Mouse (Mus musculus) common myeloid progenitor, adult 5-6 weeks (primary cell): Measurements from ENCODE around the gene Plcb4. TPM values are rescaled to one million over a fixed set of nuclear protein-coding genes. Genes with fewer than 3 reads are reported as not detected.
"Not testable (repeated sequence)": the region's sequence is repeated elsewhere in the genome, so short reads cannot be mapped to it uniquely, and the experiment has no call there.

Experiments
- ATAC-seq: replicated peaks from 2 replicates; pipeline ENCODE4 v1.8.0; 2016; ENCODE audit warnings: low read depth, mild to moderate bottlenecking, moderate TSS enrichment, inconsistent platforms; ENCODE audit not compliant: poor library complexity, severe bottlenecking
- total RNA-seq: library from RNA; stranded (forward); fragments of 200-1000, 187-1606 nt; gene quantifications from 2 replicates; pipeline ENCODE4 v1.2.3, GENCODE M21; 2017

The Plcb4 gene
- total RNA-seq, 1 experiment from 2014 or later: 34.9 TPM

DNA sequence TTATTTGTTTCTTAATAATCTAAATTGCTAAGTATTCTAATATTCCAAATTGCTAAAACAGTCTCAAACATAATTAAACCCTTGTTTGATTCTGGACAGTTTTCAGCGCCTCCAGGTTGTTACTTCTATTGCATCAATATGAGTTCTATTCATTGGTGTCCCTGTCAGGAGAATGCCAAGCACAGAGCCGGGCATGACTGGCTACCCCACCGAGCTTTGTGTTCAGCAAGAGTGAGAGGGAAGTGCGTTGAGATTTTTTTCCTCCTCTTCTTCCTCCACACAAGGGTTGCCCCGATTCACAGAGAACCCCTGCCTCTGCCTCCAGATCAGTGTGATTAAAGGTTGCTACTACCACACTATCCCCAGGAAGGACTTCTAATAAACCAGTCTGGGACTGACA, 53.5 kb downstream of the Plcb4 start:
- peak; percentile 29 for ATAC-seq

DNA sequence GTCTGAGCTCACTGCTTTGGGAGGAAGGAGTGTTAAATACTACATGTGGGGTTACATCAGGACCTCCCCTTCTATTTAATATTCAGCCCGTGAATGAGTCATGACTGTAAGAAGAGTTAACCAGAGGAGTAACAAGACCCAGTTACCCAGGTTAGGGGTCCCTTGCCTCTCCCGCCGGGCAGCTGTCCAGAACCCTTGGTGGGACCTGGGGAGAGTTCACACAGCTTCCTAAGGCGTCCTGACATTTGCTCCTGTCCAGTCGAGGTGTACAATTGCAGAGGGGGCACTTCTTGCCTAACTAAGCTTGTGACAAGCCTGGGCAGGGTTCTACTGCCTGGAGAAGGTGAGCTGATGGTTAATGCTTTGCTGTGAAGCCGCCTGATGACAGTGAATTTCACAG, 54.1 kb downstream of the Plcb4 start:
- ATAC-seq: no peak

DNA sequence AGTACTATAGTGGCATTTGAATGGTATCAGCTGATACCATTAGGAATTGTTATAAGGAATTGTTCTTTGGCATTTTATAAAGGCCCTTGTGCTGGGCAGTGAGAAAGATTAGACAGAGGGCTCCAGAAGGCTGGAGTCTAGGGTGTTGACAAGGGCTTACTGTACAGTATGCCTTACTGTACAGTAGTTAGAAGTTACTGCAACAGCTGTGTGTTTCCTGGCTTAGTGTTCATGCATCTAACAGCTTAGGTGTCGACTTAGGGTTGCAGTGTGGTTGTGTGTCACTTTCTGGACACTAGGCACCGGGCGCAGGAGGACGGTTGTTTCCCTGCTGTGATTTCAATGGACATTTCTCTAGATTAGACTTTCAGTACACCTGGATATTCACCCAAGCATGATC, 57.4 kb downstream of the Plcb4 start:
- no peak for ATAC-seq

DNA sequence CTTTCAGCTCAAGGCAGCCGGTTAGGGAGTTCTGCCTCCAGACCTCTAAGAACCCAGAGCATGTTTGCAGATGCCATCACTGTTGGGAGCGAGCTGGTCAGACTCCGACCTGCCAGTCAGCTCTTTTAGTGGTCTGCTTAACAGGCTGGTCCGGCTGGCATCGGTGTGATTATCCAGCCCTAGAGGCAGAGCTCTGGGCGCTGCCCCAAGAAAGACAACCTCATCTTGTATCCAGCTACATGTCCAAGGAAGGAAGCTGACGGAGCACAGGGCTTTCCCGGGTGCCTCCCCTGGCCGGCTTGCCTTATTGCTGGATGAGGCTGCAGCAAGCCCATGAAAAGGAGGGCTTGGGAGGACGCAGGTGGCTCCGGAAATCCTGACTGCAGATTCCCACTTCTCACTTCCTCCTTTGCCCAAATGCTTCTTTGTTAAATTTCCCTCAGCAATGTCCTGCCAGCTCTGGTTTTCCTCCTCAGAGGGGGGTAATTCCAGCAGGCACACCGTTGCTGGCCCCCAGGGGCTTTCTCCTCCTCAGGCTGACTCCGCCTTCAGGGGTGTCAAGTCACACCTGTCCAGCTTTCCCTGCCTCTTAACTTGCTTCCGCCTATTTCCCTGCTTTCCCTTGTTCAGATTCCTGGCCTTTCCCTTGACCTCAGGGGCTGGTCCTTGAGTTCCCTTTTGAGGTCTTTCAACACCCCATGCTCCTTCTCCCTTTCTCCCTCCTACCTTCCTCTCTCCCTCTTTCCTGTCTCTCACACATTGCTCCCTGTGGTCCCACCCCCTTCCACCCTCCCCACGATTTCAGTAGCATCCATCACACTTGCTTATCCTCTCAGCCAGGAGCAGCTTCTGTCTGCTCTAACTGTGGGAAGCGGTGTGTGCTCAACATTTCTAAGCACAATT, 58.7 kb downstream of the Plcb4 start:
- 0 out of 2 replicates have a peak, but pooled peaks have one; percentile 29 for ATAC-seq

DNA sequence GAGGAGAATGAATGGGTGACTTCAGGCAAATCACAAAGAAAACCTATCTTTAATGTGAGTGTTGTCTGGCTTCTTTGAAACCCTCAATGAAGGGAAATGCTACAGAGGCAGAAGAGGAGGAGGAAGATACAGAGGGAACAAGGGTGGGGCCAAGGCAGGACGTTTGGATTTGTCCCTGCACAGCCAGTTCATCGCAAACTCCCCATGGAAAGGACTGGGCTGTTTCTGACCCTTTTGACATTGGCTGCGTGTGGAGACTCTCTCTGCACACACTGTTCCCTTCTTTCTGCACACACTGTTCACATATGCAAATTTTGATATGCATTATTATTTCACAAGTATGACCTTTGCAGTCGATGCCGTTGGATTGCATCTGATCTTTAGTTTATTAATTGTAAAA, 63.3 kb downstream of the Plcb4 start:
- no peak for ATAC-seq

DNA sequence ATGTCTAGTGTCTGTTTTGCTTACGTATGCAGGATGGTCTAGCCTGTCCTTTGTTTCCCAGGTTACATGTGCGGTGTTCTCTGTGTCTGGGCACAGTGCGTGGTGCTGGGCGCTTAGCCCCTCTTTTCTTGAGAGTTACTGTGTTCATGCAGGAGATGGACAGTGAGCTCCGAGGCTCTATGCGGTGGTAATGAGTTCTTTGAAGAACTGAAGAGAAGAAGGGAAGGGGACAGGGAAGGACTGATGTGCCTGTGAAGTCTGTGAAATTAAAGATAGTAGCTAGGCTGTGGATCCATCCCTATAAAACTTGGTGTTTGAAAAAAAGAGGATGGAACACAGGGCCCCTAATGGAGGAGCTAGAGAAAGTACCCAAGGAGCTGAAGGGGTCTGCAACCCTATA, 64.6 kb downstream of the Plcb4 start:
- ATAC-seq: no peak

DNA sequence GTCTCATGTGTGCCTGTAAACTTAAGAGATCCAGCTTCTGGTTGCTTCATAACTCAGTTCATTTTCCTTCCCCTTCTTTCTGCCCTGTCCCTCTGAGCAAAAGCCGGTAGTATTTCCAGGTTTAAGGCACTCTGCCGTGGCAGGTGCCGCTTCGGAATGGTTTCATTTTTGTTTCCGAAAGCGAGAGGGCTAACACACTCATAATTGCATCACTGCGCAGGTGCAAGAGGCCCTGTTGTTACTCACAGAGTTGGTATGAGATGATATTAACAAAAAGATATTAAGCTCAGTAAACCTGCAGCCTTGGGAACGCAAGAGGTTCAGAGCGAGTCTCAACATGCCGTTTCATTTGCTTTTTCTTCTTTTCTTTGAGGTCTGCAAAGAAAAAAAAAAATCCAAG, 65.7 kb downstream of the Plcb4 start:
- ATAC-seq: peak; percentile 16; the same call in 1 of the 2 replicates

DNA sequence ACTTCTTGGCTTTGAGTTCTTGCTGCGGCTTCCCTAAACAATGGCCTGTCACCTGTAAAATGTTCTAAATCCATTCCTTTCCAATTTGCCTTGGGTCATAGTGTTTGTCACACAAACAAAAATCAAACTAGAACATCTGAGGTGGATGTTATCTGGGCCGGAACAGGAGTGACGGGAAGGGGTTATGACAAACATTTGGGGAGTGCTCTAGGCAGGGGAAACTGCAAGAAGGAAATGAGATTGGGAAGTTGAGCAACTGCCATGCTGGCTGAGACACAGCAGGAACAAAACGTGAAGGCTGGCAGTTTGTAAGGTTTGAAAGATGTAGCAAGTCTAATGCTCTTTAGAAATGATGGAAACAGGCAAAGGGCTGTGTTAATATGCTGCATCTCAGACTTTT, 66.6 kb downstream of the Plcb4 start:
- ATAC-seq: peak; percentile 82

DNA sequence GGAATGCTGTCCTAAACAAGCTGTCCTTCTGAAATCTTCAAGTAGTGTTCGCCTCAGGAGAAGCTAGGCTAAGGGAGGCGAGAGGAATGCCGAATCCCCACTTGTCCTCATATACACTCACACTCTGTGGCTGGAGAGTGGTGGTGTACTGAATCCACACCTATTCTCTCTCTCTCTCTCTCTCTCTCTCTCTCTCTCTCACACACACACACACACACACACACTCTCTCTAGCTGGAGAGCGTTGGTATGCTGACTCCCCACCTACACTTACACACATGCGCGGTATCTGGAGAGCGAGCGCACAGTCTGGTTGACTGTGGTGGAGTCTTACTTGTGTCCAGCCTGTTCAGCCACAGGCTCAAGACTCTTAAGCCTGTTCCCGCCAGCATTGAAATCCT, 68.3 kb downstream of the Plcb4 start:
- no peak for ATAC-seq

DNA sequence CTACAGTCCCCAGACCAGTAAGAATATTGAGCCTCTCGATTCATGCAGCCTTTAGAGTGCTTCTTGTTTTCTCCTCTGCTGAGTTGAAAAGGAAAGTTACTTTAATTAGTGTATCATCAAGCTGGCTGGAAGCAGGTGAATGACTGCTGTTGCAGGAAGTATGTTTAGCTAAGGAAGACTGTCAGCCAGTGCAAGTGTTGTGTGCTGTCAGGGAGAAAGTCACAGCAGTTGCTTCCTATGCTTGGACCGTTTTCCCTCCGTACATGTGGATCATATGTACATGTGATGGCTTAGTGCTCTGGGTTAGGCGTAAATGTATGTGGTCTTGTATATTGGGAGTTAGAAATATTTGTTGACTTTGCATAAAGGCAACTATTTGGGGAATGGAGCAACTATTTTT, 69.1 kb downstream of the Plcb4 start:
- no peak for ATAC-seq

DNA sequence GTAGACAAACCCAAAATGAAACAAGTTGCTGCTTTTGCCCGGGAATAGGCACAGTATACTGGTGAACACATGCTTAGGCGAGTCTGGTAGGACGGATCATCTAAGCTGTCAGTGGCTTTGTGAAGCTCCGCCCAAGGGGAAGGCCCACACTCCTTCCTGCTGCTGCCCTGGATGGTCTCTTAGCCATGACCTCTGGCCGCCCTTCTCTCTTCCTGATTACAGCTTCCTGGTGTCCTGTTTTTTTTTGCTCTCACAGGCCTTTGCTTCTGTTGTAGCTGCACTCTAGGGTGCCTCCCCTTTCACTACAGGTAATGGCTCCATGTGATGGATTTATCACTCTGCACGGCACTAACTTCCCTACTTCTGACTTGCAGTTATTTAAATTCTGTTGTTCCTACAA, 72.8 kb downstream of the Plcb4 start:
- ATAC-seq: peak; percentile 62

DNA sequence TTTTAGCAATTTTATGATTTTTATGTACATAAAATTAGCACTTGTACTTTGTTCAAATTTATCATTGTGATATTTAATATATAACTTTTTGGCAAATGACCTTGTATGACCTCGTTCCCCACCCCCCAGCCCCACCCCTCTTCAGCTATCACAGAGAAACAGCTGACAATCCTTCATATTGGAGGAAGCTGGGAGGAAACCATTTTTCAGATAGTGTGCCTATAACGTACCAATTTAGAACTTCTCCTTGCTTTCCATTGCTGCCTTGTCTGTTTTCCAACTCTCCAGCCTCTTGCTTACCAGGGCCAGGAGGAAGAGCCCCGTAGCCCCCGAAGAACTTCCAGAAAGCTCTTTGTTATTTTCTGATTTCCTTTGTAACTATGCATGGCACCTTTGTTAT, 73.8 kb downstream of the Plcb4 start:
- peak; percentile 38 for ATAC-seq

DNA sequence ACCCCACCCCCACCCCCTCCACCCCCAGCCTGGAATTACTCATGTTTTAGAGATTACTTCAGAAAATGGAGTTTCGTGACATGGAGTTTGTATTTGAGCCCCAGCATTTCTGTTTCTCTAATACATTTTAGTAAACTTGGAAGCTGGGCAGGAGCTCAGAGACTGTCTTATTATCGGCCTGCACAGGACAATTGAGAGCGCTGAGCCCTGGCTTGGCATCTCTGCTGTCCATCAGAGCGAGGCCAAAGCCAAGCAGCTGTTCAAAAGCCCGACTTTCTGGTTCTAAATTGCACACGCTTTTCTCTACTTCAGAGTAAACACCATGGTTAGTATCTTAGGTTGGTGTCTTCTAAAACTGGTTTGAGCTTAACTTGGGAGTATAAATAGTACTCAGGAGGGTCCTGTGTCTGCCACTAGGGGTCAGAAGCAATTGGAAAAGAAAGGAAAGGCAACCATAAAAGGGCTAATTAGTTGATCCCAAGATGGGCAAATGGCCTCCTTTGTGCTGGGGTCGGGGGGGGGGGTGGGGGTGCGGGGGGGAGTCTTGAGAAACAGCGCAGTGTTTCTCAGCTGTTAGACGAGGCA, 75.2 kb downstream of the Plcb4 start:
- ATAC-seq: no peak

DNA sequence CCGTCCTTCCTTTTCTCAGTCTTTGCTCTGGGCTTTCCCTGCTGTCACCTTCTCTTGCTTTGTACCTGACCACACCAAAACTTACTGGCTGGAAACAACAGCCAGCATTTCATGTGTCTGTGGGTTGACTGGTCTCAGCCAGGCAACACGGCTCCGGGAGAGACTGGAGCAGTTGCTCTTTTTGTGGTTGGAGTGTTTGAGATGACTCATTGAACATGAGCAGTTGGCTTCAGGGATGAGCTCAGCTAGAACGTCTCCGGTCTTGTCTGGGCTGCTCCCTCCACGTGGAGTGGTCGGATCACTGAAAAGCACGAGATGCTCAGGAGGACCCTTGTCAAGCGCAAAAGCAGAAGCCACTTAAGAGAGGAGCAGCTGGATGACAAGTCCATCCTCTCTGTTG, 78.7 kb downstream of the Plcb4 start:
- peak; percentile 73 for ATAC-seq

DNA sequence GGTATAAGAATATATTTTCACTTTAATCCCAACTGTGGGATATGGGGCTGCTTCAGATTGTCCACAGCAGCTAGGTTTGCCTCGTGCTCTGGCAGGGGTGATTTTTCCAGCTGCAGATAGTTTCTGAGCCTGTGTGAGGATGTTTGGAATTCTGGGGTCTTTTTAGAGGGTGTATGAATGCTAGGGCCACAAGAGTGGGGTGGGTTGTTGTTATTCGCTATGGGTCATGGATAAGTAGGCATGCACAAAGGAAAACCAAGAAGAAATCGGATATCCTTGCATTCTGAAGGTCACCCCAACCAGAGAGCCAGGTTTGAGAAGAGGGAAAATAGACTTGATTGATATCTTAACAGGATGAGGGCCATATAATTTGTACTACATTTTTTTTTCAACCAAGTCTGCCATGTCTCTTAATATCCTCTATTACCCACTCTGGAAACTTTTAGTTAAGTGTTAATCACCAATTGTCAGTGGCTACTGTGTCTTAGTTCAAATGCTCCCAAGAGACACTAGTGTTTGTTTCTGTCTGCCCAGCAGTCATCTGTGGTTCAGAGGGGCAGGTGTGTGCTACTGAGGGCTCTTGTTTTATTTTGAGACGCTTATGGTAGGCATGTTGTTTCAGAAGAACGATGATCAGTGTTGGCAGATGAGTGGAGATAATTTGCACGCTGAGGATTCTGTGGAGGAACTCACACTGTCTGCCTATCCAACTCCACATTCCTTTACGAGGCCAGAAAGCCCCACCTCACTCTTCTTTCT, 79.4 kb downstream of the Plcb4 start:
- ATAC-seq: not testable (repeated sequence)

DNA sequence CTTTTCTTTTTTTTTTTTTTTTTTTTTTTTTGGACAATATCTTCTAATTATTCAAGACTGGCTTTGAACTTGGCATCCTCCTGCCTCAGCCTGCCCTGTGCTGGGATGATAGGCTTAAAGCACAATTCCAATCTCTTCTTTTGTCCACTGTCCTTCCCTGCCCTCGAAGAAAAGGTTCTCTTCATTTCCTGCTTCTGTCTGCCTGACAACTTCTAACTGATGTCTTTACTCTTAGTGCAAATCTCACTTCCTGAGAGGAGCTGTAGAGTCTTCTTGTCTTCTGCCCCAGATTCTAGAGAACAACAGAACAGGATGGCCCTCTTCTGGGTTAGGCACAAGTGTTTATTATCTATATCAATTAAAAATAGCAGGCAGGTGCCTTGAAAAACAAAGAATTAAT, 80.1 kb downstream of the Plcb4 start:
- ATAC-seq: no peak

DNA sequence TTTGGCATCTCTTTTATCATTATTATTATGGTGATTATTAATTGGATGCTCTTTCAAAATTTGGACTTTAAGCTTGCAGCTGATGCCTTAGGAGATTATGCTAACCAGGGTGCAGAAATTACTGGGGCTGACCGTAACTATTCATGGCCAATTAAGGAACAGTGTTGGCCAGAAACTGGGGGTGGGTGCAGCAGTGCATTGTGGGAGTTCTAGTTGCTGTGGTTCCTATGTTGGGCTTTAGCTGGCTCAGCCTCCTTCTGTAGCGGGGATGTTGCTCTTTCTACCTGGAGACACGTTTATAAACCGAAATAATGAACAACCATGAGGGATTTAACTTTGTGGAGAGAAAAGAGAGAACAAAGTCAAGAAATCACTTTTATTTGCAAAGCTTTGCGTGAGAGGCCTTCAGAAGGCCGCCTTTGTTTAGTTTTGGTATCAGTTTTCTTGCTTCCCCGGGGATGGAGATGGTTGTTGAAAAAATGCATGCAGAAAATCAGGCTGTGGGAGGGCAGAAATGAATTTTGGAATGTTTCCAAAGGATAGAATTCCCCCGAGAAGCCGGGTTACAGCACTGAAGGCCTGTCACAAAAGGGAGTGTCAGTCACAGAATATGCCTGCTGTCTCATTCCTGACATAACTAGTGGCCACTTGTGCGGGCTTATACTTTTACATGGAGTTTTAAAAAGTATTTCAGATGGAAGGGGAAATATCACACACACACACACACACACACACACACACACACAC, 84.3 kb downstream of the Plcb4 start:
- no peak for ATAC-seq

DNA sequence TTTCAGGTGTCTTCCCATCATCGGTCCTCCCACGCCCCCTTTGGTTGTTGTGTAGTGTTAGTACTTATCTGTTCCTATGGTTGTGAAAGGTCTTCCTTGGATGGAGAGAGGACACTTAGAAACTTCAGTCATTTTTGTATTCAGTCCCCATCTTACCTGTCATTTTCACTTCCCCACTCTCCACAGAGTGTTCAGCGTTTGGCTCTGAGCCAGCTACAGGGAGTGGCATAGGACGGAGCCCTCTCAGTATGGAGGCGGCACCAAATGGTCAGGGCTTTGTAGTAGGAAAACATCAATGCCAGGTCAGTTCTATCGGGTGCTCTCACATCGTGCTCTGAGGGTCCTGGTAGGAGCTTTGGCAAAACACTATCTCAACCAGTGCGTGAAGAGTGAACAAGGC, 85.9 kb downstream of the Plcb4 start:
- peak; percentile 13; the same call in 1 of the 2 replicates for ATAC-seq

DNA sequence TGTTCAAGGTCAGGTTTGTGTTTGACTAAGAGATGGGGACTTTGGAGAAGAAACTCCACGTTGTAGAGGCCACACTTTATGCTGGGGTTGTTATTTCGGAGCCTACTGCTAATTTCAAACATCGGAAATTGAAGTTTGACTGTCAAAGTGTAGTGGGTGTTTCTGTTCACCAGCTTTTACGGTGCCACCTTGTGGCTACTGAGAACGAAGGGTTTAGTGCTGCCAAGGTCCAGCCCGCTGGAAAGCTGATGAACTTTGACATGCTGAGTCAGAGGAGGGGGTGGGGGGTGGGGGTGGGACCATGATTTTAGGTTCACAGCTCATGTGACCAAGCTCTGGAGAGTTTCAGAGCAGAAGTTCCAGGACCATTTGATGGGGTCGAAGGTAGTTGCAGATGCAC, 86.3 kb downstream of the Plcb4 start:
- peak; percentile 77 for ATAC-seq

DNA sequence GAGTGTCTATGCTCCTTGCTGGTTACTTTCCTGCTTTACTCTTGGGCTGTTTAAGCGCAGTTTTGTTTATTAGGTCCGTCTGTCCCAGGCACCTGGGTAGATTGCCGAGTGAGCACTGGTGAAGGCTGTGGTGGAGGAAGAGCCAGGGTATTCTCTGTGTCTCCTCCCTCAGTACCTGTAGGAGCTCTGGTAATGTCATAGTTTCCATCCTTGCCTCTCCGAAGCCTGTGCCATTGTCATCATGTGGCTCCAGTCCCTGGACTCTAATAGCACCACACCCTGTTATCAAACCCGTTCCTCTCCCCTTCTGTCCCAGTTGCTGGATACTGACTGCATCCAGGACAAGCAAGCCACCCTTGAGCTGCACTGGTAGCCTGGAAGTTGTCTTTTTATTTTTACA, 89.6 kb downstream of the Plcb4 start:
- no peak for ATAC-seq
